Comparison of ENCODE assay signal across 18 mouse cellular contexts in genomic region chr3:27651731-27652130, GRCm38 (mm10). TPM values are rescaled to one million over a fixed set of nuclear protein-coding genes. Genes with fewer than 3 reads are reported as not detected.
DNase-seq lines count a peak whose midpoint lies in the region; ATAC-seq and TF ChIP-seq lines count a peak whose summit lies in the region.
"Had no signal": no experiment of that assay in that cellular context is flagged by ENCODE, and none has a peak within 500 bp of the region (broad histone marks: within the 10 kb centered on the region; RNA-seq: fewer than 3 reads in every experiment).

No protein-coding gene starts in this region.

- ATAC-seq in forebrain, embryonic 13.5 days, result peak; percentile 50; the same call in 1 of the 2 replicates
- ATAC-seq in forebrain, embryonic 11.5 days (replicated peaks; ENCODE audit: low FRiP score), result no peak
- no peak for ATAC-seq in midbrain, embryonic 16.5 days
- ATAC-seq in limb, embryonic 14.5 days (ENCODE audit: low FRiP score, low read depth), result no peak

- no peak for DNase-seq in forebrain, embryonic 11.5 days (ENCODE audit: low spot score)
- DNase-seq in kidney, adult 2 months, result peak; percentile 31
- no peak for DNase-seq in kidney, adult 18-20 months
- DNase-seq in midbrain, embryonic 10.5 days (ENCODE audit: low spot score), result no peak
- no peak for DNase-seq in limb, embryonic 14.5 days (ENCODE audit: low spot score)
- no peak for DNase-seq in T-cell, adult 2 months (ENCODE audit: low spot score)
- DNase-seq: cerebellum, adult 11 months; cerebellum, postnatal 25 days; gastrocnemius, postnatal 14 days; heart, postnatal 10 days; lung, postnatal 14 days; right cerebral cortex, adult 18-20 months had no signal

- no peaks in the 10 kb centered on the region for H3K36me3 ChIP-seq in forebrain, embryonic 13.5 days (ENCODE audit: poor library complexity, severe bottlenecking)
- H3K36me3 ChIP-seq in forebrain, embryonic 11.5 days (ENCODE audit: control insufficient read depth, insufficient read depth, low read length), result no peaks in the 10 kb centered on the region
- H3K36me3 ChIP-seq in kidney, adult 2 months (ENCODE audit: control insufficient read depth, insufficient read depth, low read length), result no peaks in the 10 kb centered on the region
- H3K36me3 ChIP-seq in midbrain, embryonic 16.5 days (ENCODE audit: control insufficient read depth, insufficient read depth, low read length), result no peaks in the 10 kb centered on the region
- no peaks in the 10 kb centered on the region for H3K36me3 ChIP-seq in midbrain, embryonic 10.5 days
- H3K36me3 ChIP-seq in limb, embryonic 14.5 days (ENCODE audit: control insufficient read depth, insufficient read depth, low read length), result no peaks in the 10 kb centered on the region

- H3K27ac ChIP-seq in forebrain, embryonic 13.5 days, result no peak overlapping the region
- H3K27ac ChIP-seq in forebrain, embryonic 11.5 days (ENCODE audit: low read depth, low read length), result no peak overlapping the region
- H3K27ac ChIP-seq in kidney, adult 2 months (ENCODE audit: insufficient read depth, low read depth, low read length), result no peak overlapping the region
- H3K27ac ChIP-seq in midbrain, embryonic 16.5 days (ENCODE audit: low read length), result no peak overlapping the region
- no peak overlapping the region for H3K27ac ChIP-seq in midbrain, embryonic 10.5 days (replicated peaks)
- H3K27ac ChIP-seq in limb, embryonic 14.5 days (replicated peaks; ENCODE audit: low read depth, low read length), result peak overlapping the region; percentile 30
- H3K27ac ChIP-seq: kidney, postnatal 0 days; layer of hippocampus, adult 2 months; left cerebral cortex, adult 2 months had no signal

- 47% methylated on average over 6 of the region's 6 CpGs for WGBS in forebrain, embryonic 13.5 days
- 60% methylated on average over 6 of the region's 6 CpGs for WGBS in forebrain, embryonic 11.5 days
- 30% methylated on average over 6 of the region's 6 CpGs for WGBS in kidney, adult 2 months
- 49% methylated on average over 6 of the region's 6 CpGs for WGBS in midbrain, embryonic 16.5 days
- 81% methylated on average over 6 of the region's 6 CpGs for WGBS in midbrain, embryonic 10.5 days
- 32% methylated on average over 6 of the region's 6 CpGs for WGBS in limb, embryonic 14.5 days

- no peak for TF ChIP-seq POLR2A in kidney, adult 2 months (IDR thresholded peaks at IDR 0.05; ENCODE audit: low read depth, low read length)
- TF ChIP-seq POLR2A in limb, embryonic 14.5 days (IDR thresholded peaks at IDR 0.05; ENCODE audit: borderline replicate concordance, extremely low read depth, insufficient read depth, insufficient read length), result no peak

- H3K27me3 ChIP-seq in forebrain, embryonic 13.5 days, result no peaks in the 10 kb centered on the region
- H3K27me3 ChIP-seq in forebrain, embryonic 11.5 days (ENCODE audit: control insufficient read depth, insufficient read depth, low read length), result no peaks in the 10 kb centered on the region
- no peaks in the 10 kb centered on the region for H3K27me3 ChIP-seq in kidney, adult 2 months (replicated peaks; ENCODE audit: control insufficient read depth, insufficient read depth, low read length)
- H3K27me3 ChIP-seq in midbrain, embryonic 16.5 days (ENCODE audit: control insufficient read depth, insufficient read depth, low read depth, low read length), result no peaks in the 10 kb centered on the region
- H3K27me3 ChIP-seq in midbrain, embryonic 10.5 days (ENCODE audit: low read depth, poor library complexity, severe bottlenecking), result no peaks in the 10 kb centered on the region
- H3K27me3 ChIP-seq in limb, embryonic 14.5 days (ENCODE audit: control insufficient read depth, insufficient read depth, low read length), result no peaks in the 10 kb centered on the region

- TF ChIP-seq CTCF in kidney, adult 2 months (conservative IDR thresholded peaks at IDR 0.05; ENCODE audit: insufficient read depth, insufficient read length, low read depth, low read length), result no peak

- H3K9me3 ChIP-seq in forebrain, embryonic 13.5 days (replicated peaks), result no peaks in the 10 kb centered on the region
- no peaks in the 10 kb centered on the region for H3K9me3 ChIP-seq in forebrain, embryonic 11.5 days (ENCODE audit: control insufficient read depth, low read length)
- H3K9me3 ChIP-seq in midbrain, embryonic 16.5 days (replicated peaks; ENCODE audit: control insufficient read depth, low read length, poor library complexity, severe bottlenecking), result no peaks in the 10 kb centered on the region
- no peaks in the 10 kb centered on the region for H3K9me3 ChIP-seq in midbrain, embryonic 10.5 days (replicated peaks)
- no peaks in the 10 kb centered on the region for H3K9me3 ChIP-seq in limb, embryonic 14.5 days (ENCODE audit: control insufficient read depth, low read length)

- no peak overlapping the region for H3K4me3 ChIP-seq in forebrain, embryonic 13.5 days
- H3K4me3 ChIP-seq in forebrain, embryonic 11.5 days (ENCODE audit: low read depth, low read length), result no peak overlapping the region
- H3K4me3 ChIP-seq in kidney, adult 2 months (ENCODE audit: insufficient read depth, low read depth, low read length), result no peak overlapping the region
- H3K4me3 ChIP-seq in midbrain, embryonic 16.5 days (ENCODE audit: low read depth, low read length), result no peak overlapping the region
- H3K4me3 ChIP-seq in midbrain, embryonic 10.5 days, result no peak overlapping the region
- no peak overlapping the region for H3K4me3 ChIP-seq in limb, embryonic 14.5 days (replicated peaks; ENCODE audit: low read length)
- H3K4me3 ChIP-seq: layer of hippocampus, adult 2 months; left cerebral cortex, adult 2 months had no signal

- no peak overlapping the region for H3K4me2 ChIP-seq in forebrain, embryonic 13.5 days
- H3K4me2 ChIP-seq in forebrain, embryonic 11.5 days (ENCODE audit: low read depth, low read length, severe bottlenecking), result no peak overlapping the region
- no peak overlapping the region for H3K4me2 ChIP-seq in midbrain, embryonic 16.5 days (ENCODE audit: low read length)
- no peak overlapping the region for H3K4me2 ChIP-seq in limb, embryonic 14.5 days (replicated peaks; ENCODE audit: low read depth, low read length, severe bottlenecking)
- H3K4me2 ChIP-seq: midbrain, embryonic 11.5 days had no signal

- H3K4me1 ChIP-seq in forebrain, embryonic 13.5 days, result peaks cover 28% of the 10 kb centered on the region
- H3K4me1 ChIP-seq in forebrain, embryonic 11.5 days (replicated peaks; ENCODE audit: control insufficient read depth, insufficient read depth, low read length), result no peaks in the 10 kb centered on the region
- H3K4me1 ChIP-seq in kidney, adult 2 months (ENCODE audit: control insufficient read depth, insufficient read depth, low read length), result peaks cover 12% of the 10 kb centered on the region
- H3K4me1 ChIP-seq in midbrain, embryonic 16.5 days (ENCODE audit: control insufficient read depth, insufficient read depth, low read length), result peaks cover 4% of the 10 kb centered on the region
- H3K4me1 ChIP-seq in midbrain, embryonic 10.5 days, result peaks cover 30% of the 10 kb centered on the region
- H3K4me1 ChIP-seq in limb, embryonic 14.5 days (ENCODE audit: control insufficient read depth, insufficient read depth, low read length), result peaks cover 63% of the 10 kb centered on the region

- no peak overlapping the region for H3K9ac ChIP-seq in forebrain, embryonic 13.5 days
- H3K9ac ChIP-seq in forebrain, embryonic 11.5 days (ENCODE audit: low read length), result no peak overlapping the region
- H3K9ac ChIP-seq in midbrain, embryonic 16.5 days (ENCODE audit: low read depth, low read length), result 0 out of 2 replicates have a peak overlapping the region, but pooled peaks have one; percentile 20
- no peak overlapping the region for H3K9ac ChIP-seq in limb, embryonic 14.5 days (ENCODE audit: low read depth, low read length, severe bottlenecking)

RNA-seq across cellular contexts. Expression of gene Fndc3b, which starts 59.4 kb away (rescaled TPM):
- 5.6 and 6.6 TPM in 2 replicates for polyA plus RNA-seq in forebrain, embryonic 13.5 days (2015; fragmentation: Nextera tagmentation; extraction: Ambion mirVana)
- 11.3 and 11.9 TPM in 2 replicates for polyA plus RNA-seq in forebrain, embryonic 11.5 days (2014; fragmentation: Nextera tagmentation; extraction: Ambion mirVana)
- polyA plus RNA-seq in kidney, adult 2 months (2012; rRNA removed), result 12.1 and 14.2 TPM in 2 replicates
- 8.2 and 8.8 TPM in 2 replicates for polyA plus RNA-seq in midbrain, embryonic 16.5 days (2015; fragmentation: Nextera tagmentation; extraction: Ambion mirVana)
- 11.3 and 11.4 TPM in 2 replicates for polyA plus RNA-seq in midbrain, embryonic 10.5 days (2016; fragmentation: Nextera tagmentation; extraction: Ambion mirVana)
- 39.6 and 44.8 TPM in 2 replicates for polyA plus RNA-seq in limb, embryonic 14.5 days (2012; rRNA removed)
- polyA plus RNA-seq in limb, embryonic 14.5 days (2014; fragmentation: Nextera tagmentation; extraction: Ambion mirVana), result 41.3 and 41.6 TPM in 2 replicates
